Mouse (Mus musculus): ENCODE results near the gene Gm14214.

DNA sequence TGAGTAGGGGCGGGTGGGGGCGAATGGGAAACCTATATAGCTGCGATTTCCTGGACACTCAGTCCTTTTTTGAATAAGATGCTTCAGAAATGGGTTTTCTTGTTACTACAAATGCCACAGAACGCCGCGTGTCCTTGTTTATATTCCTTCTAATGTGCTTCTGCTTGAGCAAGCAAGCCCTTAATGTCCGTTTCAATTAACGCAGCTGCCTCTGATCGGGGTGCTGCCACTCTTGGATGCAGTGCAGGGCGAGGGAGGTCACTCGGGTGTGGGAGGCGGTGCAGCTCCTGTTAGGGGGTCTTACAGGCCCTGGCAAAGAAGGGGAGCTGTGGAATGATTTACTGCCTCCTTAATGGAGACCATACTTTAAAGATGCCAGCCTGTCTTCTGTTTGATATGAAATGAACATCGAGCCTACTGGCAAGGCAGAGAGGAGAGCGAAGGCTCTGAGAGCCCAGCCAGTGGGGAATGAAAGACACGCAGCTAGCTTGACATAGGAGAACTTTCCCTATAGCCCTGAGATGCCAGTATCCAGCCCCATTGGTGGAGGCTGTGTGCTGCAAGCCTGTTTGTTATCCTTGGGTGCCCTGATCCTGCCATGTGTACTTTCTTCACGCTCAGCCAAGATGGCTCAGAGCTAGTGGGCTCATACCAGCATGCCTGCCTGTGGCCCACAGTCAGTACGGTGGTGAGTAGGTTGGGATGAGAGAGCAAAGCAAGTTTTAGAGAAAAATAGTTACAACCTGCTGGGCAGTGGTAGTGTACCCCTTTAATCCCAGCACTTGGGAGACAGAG lies 13.2 kb upstream of the Gm14214 start:
- TF ChIP-seq CTCF (IDR thresholded peaks at IDR 0.05; ENCODE audit: low read depth, low read length) (no peak), TAL1 (conservative IDR thresholded peaks at IDR 0.05; ENCODE audit: low read depth, low read length) (no peak), GATA1 (IDR thresholded peaks at IDR 0.05; ENCODE audit: borderline replicate concordance, low read length) (no peak), POLR2AphosphoS5 (IDR thresholded peaks at IDR 0.05; ENCODE audit: insufficient replicate concordance, low read depth, low read length) (no peak)

Measured in G1E (cell line).